Mouse (Mus musculus): ENCODE results near the gene Olfr525. TPM values are rescaled to one million over a fixed set of nuclear protein-coding genes. Genes with fewer than 3 reads are reported as not detected.

The Olfr525 gene
- total and polyA plus RNA-seq, 3 experiments, result not detected

DNA sequence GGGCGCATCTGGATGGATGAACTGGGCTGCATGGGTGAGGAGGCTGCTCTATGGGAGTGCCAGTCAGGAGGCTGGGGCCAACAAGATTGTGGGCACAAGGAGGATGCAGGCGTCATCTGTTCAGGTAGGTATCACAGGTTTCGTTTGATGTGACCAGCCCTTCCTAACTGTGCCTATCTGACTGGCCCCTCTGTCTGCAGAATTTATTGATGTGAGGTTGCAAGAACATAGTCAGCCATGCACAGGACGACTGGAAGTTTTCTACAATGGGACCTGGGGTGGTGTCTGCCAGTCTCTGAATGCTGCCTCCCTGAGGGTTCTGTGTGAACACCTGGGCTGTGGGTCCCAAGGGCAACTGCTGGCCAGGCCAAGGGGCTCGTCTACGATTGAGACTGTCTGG lies 23.8 kb upstream of the Olfr525 start:
- Histone ChIP-seq H3K4me1 (ENCODE audit: control insufficient read depth in 1 of 2, insufficient read depth in 2 of 2) (no peaks in the 10 kb centered on the region), H3K4me3 (replicated peaks in 1 of 3; ENCODE audit: low read depth in 2 of 3, low read length in 2 of 3, poor library complexity in 1 of 3) (no peak overlapping the region), H3K79me2 (replicated peaks; ENCODE audit: control insufficient read depth, extremely low read depth, insufficient read depth, poor library complexity, severe bottlenecking) (no peaks in the 10 kb centered on the region), H3K27ac (ENCODE audit: insufficient read depth, low read depth) (no peak overlapping the region), H3K9ac (ENCODE audit: insufficient read depth, low read depth) (no peak overlapping the region), H3K27me3 (replicated peaks) (peaks cover 61% of the 10 kb centered on the region), H3K4me2 (ENCODE audit: insufficient read depth, low read depth, poor library complexity, severe bottlenecking) (no peak overlapping the region), H3K36me3 (replicated peaks in 1 of 2; ENCODE audit: control insufficient read depth in 1 of 2, insufficient read depth in 1 of 2, low read length in 1 of 2) (no peaks in the 10 kb centered on the region), H3K9me3 (replicated peaks; ENCODE audit: low read length) (no peaks in the 10 kb centered on the region)
- in situ Hi-C loops (cut with MboI; ENCODE audit: low pct_ligation_motif_present, low pct_unique_long_range_greater_than_20kb, low sequenced_read_pairs) (no loop called here), dilution Hi-C loops (cut with MboI; ENCODE audit: extremely low pct_ligation_motif_present, extremely low pct_unique_long_range_greater_than_20kb, low sequenced_read_pairs) (no loop called here)
- TF ChIP-seq GABPA (IDR thresholded peaks at IDR 0.05; ENCODE audit: insufficient replicate concordance, low read depth, low read length) (no peak), ZC3H11A (IDR thresholded peaks at IDR 0.05; ENCODE audit: low read depth, low read length) (no peak), HCFC1 (IDR thresholded peaks at IDR 0.05; ENCODE audit: low read depth, low read length) (no peak)
- DNase-seq (ENCODE audit: extremely low read depth), result no peak

DNA sequence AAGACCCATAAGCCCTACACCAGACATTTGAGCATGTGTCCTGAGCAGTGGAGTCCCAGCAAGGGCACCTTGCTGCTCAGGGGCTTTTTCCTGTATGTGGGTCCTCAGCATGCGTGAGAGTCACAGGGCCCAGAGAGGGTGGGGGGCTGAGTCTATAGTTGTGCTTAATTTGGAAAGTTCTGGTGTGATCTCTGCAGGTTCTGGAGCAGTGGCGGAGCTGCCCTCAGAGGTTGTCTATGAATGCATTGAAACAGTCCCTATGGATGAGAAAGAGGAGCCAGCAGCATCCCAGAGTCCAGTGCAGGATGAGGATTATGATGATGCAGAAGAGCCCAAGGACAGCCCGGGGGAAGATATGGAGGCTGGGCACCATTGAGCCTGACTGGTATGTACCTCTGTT lies 21.2 kb upstream of the Olfr525 start:
- no peak for TF ChIP-seq ZC3H11A (IDR thresholded peaks at IDR 0.05; ENCODE audit: low read depth, low read length)
- dilution Hi-C loops (cut with MboI; ENCODE audit: extremely low pct_ligation_motif_present, extremely low pct_unique_long_range_greater_than_20kb, low sequenced_read_pairs), result no loop called here
- in situ Hi-C loops (cut with MboI; ENCODE audit: low pct_ligation_motif_present, low pct_unique_long_range_greater_than_20kb, low sequenced_read_pairs), result no loop called here
- H3K4me2 ChIP-seq (ENCODE audit: insufficient read depth, low read depth, poor library complexity, severe bottlenecking), result no peak overlapping the region
- H3K4me1 ChIP-seq (ENCODE audit: control insufficient read depth in 1 of 2, insufficient read depth in 2 of 2), result no peaks in the 10 kb centered on the region
- no peak overlapping the region for H3K9ac ChIP-seq (ENCODE audit: insufficient read depth, low read depth)
- H3K27me3 ChIP-seq (replicated peaks), result peaks cover 53% of the 10 kb centered on the region
- H3K79me2 ChIP-seq (replicated peaks; ENCODE audit: control insufficient read depth, extremely low read depth, insufficient read depth, poor library complexity, severe bottlenecking), result no peaks in the 10 kb centered on the region
- no peak overlapping the region for H3K4me3 ChIP-seq (replicated peaks in 1 of 3; ENCODE audit: low read depth in 2 of 3, low read length in 2 of 3, poor library complexity in 1 of 3)
- DNase-seq (ENCODE audit: extremely low read depth), result no peak
- H3K9me3 ChIP-seq (replicated peaks; ENCODE audit: low read length), result no peaks in the 10 kb centered on the region
- no peaks in the 10 kb centered on the region for H3K36me3 ChIP-seq (replicated peaks in 1 of 2; ENCODE audit: control insufficient read depth in 1 of 2, insufficient read depth in 1 of 2, low read length in 1 of 2)
- no peak overlapping the region for H3K27ac ChIP-seq (ENCODE audit: insufficient read depth, low read depth)

DNA sequence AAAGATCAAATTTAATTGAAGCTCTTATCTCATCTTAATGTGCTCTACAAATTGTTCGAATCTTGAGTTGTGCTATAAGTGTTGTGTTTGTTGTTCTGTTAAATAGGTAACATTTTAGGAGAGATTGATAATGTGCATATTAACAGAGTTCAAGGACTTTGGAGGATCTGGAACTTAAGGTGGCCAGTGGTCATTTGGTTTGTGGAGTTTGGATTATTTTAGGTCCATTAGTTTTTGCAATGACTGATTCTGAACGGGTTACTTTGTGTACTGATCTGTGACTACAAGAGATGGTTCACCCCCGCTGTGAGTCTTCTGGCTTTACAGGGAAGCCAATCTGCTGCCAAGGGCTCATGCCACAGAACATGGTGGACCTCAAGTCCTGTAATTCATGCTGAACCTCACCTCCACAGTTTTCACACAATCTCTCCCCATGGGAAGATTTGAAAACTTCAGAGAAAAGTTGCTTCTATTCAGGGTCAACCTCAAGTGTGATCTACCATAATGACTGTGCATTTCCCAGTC lies 735 bp upstream of the Olfr525 start:
- Histone ChIP-seq H3K4me2 (ENCODE audit: insufficient read depth, low read depth, poor library complexity, severe bottlenecking) (no peak overlapping the region), H3K4me3 (replicated peaks in 1 of 3; ENCODE audit: low read depth in 2 of 3, low read length in 2 of 3, poor library complexity in 1 of 3) (no peak overlapping the region), H3K79me2 (replicated peaks; ENCODE audit: control insufficient read depth, extremely low read depth, insufficient read depth, poor library complexity, severe bottlenecking) (no peaks in the 10 kb centered on the region), H3K27ac (ENCODE audit: insufficient read depth, low read depth) (no peak overlapping the region), H3K9ac (ENCODE audit: insufficient read depth, low read depth) (no peak overlapping the region), H3K4me1 (ENCODE audit: control insufficient read depth in 1 of 2, insufficient read depth in 2 of 2) (no peaks in the 10 kb centered on the region), H3K36me3 (replicated peaks in 1 of 2; ENCODE audit: control insufficient read depth in 1 of 2, insufficient read depth in 1 of 2, low read length in 1 of 2) (no peaks in the 10 kb centered on the region), H3K27me3 (replicated peaks) (peaks cover 85% of the 10 kb centered on the region), H3K9me3 (replicated peaks; ENCODE audit: low read length) (no peaks in the 10 kb centered on the region)
- TF ChIP-seq BHLHE40 (IDR thresholded peaks at IDR 0.05; ENCODE audit: low read depth, low read length), result no peak
- TF ChIP-seq CHD1 (IDR thresholded peaks at IDR 0.05; ENCODE audit: low read depth, low read length), result no peak
- no peak for TF ChIP-seq TBP (conservative IDR thresholded peaks at IDR 0.05; ENCODE audit: low read depth, low read length)
- TF ChIP-seq JUN (IDR thresholded peaks at IDR 0.05; ENCODE audit: insufficient read depth, low read depth, low read length), result no peak
- no peak for TF ChIP-seq ZKSCAN1 (IDR thresholded peaks at IDR 0.05; ENCODE audit: borderline replicate concordance, low read depth, low read length)
- no peak for TF ChIP-seq GABPA (IDR thresholded peaks at IDR 0.05; ENCODE audit: insufficient replicate concordance, low read depth, low read length)
- no peak for TF ChIP-seq SMC3 (IDR thresholded peaks at IDR 0.05; ENCODE audit: low read depth, low read length)
- no peak for TF ChIP-seq EP300 (IDR thresholded peaks at IDR 0.05; ENCODE audit: low read length)
- no peak for TF ChIP-seq TCF12 (IDR thresholded peaks at IDR 0.05; ENCODE audit: low read depth, low read length)
- no peak for TF ChIP-seq USF2 (conservative IDR thresholded peaks at IDR 0.05; ENCODE audit: low read depth, low read length)
- no peak for TF ChIP-seq KAT2A (IDR thresholded peaks at IDR 0.05; ENCODE audit: insufficient replicate concordance, low read length)
- TF ChIP-seq RCOR1 (conservative IDR thresholded peaks at IDR 0.05; ENCODE audit: low read depth, low read length), result no peak
- no peak for TF ChIP-seq E2F4 (IDR thresholded peaks at IDR 0.05; ENCODE audit: insufficient replicate concordance, low read depth, low read length)
- TF ChIP-seq CTCF (conservative IDR thresholded peaks at IDR 0.05 in 1 of 2, IDR thresholded peaks at IDR 0.05 in 1 of 2; ENCODE audit: low read depth in 2 of 2, low read length in 2 of 2), result no peak
- dilution Hi-C loops (cut with MboI; ENCODE audit: extremely low pct_ligation_motif_present, extremely low pct_unique_long_range_greater_than_20kb, low sequenced_read_pairs) (no loop called here), in situ Hi-C loops (cut with MboI; ENCODE audit: low pct_ligation_motif_present, low pct_unique_long_range_greater_than_20kb, low sequenced_read_pairs) (no loop called here)
- no peak for DNase-seq (ENCODE audit: extremely low read depth)

Data from CH12.LX (cell line).